Mouse (Mus musculus): ENCODE results near the gene Muc20. TPM values are rescaled to one million over a fixed set of nuclear protein-coding genes. Genes with fewer than 3 reads are reported as not detected.

Muc20 gene
- polyA plus RNA-seq, 1 experiment from 2014 or later, result not detected

DNA sequence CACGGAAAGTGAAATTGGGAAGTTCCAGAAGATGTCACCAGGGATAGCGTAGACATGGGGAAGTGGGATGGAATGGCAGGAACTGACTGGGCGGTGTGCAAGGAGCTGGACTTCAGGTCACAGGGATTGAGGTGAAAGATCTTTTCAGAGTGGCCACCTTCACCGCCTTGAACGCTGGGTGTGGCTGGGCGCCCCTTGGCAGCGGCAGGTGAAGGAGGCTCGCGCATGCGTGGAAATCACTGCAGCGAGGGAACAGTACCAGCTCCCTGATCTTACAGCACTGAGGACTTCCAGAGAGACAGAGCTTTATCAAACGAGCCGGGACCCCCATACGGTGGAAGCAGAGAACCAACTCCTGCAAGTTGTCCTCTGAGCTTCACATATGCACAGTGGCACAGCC, 17.3 kb upstream of the Muc20 start:
- Histone ChIP-seq H3K4me2 (replicated peaks) (peak overlapping the region; percentile 60), H3K27me3 (0 out of 2 replicates have a peak, but pooled peaks cover 3% of the 10 kb centered on the region), H3K4me3 (peak overlapping the region; percentile 26), H3K27ac (no peak overlapping the region; the same call in 1 of the 2 replicates), H3K36me3 (no peaks in the 10 kb centered on the region), H3K4me1 (peaks cover 16% of the 10 kb centered on the region), H3K9ac (no peak overlapping the region), H3K9me3 (no peaks in the 10 kb centered on the region)
- WGBS, result 27% methylated on average over 14 of the region's 14 CpGs
- no peak for ATAC-seq (ENCODE audit: low FRiP score, low read depth)

DNA sequence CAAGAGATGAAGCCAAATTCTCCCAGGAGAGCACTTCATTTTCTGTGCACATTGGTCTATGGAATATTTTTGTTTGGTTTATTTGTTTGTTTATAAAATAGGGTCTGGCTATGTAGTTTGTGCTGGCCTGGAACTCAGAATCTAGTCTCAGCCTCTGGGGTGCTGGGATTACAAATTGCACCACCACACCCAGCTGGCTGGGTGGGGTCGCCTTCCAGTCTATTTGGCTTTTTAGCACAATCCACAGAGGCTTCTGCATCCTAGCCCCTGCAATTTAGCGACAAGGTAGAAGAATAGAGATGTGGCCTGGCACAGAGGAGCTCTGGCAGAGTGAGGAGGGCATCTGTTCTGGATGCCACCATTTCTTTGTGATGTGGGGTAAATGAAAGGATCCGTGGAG, 16.5 kb upstream of the Muc20 start:
- H3K27me3 ChIP-seq, result 0 out of 2 replicates have a peak, but pooled peaks cover 3% of the 10 kb centered on the region
- H3K4me3 ChIP-seq, result no peak overlapping the region
- no peak for ATAC-seq (ENCODE audit: low FRiP score, low read depth)
- no peak overlapping the region for H3K27ac ChIP-seq
- no peak overlapping the region for H3K4me2 ChIP-seq (replicated peaks)
- no peaks in the 10 kb centered on the region for H3K36me3 ChIP-seq
- peaks cover 16% of the 10 kb centered on the region for H3K4me1 ChIP-seq
- 64% methylated on average over 3 of the region's 3 CpGs for WGBS
- H3K9me3 ChIP-seq, result no peaks in the 10 kb centered on the region
- H3K9ac ChIP-seq, result no peak overlapping the region

DNA sequence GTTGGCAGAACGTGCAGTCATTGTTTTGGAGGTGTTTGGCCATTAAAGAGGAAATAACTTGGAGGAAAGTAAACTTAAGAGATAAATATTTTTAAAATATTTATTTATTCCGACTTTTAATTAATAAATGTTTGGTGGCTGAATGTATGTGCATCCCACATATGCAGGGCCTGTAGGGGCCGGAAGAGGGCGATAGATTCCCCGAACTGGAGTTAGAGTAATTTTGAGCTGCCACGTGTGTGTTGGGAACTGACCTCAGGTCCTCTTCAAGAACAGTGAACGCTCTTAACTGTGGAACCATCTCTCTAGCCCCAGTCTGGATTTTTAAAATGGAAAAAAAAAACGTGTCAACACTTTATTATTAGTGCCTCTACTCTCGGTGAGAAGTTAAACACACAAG, 16.1 kb upstream of the Muc20 start:
- H3K9me3 ChIP-seq, result no peaks in the 10 kb centered on the region
- peaks cover 16% of the 10 kb centered on the region for H3K4me1 ChIP-seq
- H3K27me3 ChIP-seq, result 0 out of 2 replicates have a peak, but pooled peaks cover 3% of the 10 kb centered on the region
- H3K27ac ChIP-seq, result no peak overlapping the region
- peak overlapping the region; percentile 43 for H3K4me2 ChIP-seq (replicated peaks)
- WGBS, result 47% methylated on average over 9 of the region's 9 CpGs
- ATAC-seq (ENCODE audit: low FRiP score, low read depth), result no peak
- no peak overlapping the region for H3K4me3 ChIP-seq
- H3K36me3 ChIP-seq, result no peaks in the 10 kb centered on the region
- H3K9ac ChIP-seq, result no peak overlapping the region

DNA sequence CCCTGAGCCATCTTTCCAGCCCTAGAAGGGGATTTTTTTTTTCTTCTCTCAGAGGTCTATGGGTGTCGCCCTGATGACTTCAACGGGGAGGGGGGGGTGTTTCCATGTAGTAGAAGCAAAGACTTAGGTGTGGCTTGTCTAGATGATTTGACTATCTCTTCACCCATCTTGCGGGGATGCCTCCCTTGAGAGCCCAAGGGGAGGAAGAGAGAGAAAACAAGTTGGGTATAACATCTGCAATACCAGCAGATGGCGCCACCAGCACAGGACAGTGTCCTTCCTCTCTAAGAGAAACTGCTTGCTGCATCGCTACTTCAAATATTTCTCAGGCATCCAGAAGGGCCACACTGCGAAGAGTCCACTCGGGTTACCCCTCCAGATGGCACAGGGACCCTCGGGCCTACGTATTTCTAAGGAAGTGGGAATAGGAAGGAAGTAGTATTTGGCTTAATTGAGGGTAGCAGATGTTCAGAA, 15.7 kb upstream of the Muc20 start:
- H3K9me3 ChIP-seq, result no peaks in the 10 kb centered on the region
- H3K36me3 ChIP-seq, result no peaks in the 10 kb centered on the region
- peak; percentile 41; the same call in 1 of the 2 replicates for ATAC-seq (ENCODE audit: low FRiP score, low read depth)
- no peak overlapping the region for H3K27ac ChIP-seq
- H3K9ac ChIP-seq, result no peak overlapping the region
- peaks cover 18% of the 10 kb centered on the region for H3K4me1 ChIP-seq
- 1% methylated on average over 9 of the region's 9 CpGs for WGBS
- no peak overlapping the region for H3K4me3 ChIP-seq
- 0 out of 2 replicates have a peak, but pooled peaks cover 3% of the 10 kb centered on the region for H3K27me3 ChIP-seq
- H3K4me2 ChIP-seq (replicated peaks), result peak overlapping the region; percentile 43

DNA sequence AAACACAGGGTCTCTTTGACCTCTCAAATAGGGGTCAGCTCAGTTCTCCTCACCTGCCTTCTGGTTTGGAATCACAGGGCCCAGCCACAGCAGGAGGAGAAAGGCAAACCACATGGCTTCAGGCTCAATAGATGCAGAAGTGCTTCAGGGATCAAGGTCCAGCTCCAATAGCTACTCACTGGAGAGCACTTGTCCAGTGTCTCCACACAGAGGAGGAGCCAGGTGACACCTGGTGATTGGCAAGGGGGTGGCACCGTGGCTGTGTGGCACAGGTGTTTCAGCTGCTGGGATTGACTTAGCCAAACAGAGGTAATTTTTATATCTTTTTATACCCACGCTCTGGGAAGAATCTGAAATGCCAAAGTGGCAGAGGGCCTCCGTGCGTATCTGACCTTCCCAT, 13.1 kb upstream of the Muc20 start, which contains the start of gene Smbd1:
Gene Smbd1 (minus strand): TSS at position 157 of the 400 bp plus-strand sequence.
- Histone ChIP-seq H3K4me3 (no peak within 1 kb of the TSS), H3K4me1 (peaks cover 26% of the 10 kb centered on the region), H3K36me3 (no peaks in the 10 kb centered on the region), H3K27ac (no peak within 1 kb of the TSS), H3K9me3 (no peaks in the 10 kb centered on the region), H3K27me3 (0 out of 2 replicates have a peak, but pooled peaks cover 3% of the 10 kb centered on the region), H3K9ac (no peak within 1 kb of the TSS), H3K4me2 (replicated peaks) (no peak within 1 kb of the TSS)
- ATAC-seq (ENCODE audit: low FRiP score, low read depth), result no peak
- WGBS, result 87% methylated on average over 4 of the region's 4 CpGs

DNA sequence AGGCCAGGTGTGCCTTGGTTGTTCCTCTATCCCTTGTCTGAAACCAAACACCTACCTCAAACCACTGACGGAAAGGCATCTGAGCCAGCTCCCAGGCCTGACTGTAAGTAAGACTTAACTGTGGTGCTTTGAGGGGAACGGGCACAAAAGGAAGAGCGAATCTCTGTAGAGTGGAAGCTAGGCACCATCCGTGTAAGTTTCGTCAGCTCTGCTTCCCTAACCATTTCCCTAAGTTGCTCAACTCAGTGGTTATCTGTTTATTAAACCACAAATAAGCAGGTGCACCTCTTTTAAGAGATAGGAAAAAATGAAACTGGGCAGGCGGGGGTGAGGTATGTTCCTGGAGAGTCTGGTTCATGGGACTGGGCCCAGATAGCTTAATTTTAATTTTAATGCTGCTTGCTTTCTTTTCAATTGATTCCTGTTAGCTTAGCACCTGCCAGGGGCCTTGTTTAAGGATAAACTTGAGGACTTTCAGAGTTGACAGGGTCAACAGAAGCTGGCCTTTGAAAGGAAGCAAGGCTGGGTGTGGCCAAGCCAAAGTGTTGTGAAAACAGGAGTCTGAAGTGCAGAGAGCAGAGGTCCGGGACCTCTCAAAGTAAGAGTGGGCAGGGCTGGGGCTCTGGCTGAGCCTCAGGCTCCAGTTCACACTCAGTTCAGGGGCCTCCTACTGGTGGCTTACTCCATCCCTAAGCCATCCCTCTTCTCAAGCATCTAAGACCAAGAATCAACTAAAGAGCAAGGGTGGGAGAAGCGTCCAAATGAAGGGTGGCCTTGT, 10.4 kb upstream of the Muc20 start:
- ATAC-seq (ENCODE audit: low FRiP score, low read depth), result no peak

DNA sequence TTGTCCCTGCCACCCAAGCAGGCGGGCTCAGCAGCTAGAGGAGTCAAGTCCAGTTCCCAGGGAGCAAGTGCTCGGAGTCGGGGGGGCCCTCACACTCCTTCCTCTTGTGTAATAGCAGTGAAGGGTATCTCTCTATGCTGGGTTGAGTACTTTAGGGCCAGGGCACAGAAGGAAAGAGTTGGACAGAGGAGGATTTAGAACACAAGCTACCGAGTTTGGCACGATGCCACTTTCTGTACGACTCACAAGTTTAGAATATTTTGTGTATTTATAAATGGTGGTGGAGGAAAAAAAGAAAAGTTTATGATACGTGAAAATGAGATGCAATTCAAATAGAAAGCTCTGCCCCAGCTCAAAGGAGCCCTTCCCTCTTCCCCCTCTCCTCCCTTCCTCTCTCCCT, 7.9 kb upstream of the Muc20 start:
- Histone ChIP-seq H3K9me3 (no peaks in the 10 kb centered on the region), H3K9ac (no peak overlapping the region), H3K4me1 (peaks cover 36% of the 10 kb centered on the region), H3K4me3 (no peak overlapping the region), H3K27ac (no peak overlapping the region), H3K4me2 (replicated peaks) (no peak overlapping the region), H3K27me3 (no peaks in the 10 kb centered on the region), H3K36me3 (no peaks in the 10 kb centered on the region)
- ATAC-seq (ENCODE audit: low FRiP score, low read depth), result no peak
- WGBS, result 77% methylated on average over 7 of the region's 7 CpGs

More for the DNA sequence above, 10.4 kb upstream of the Muc20 start:
- no peak overlapping the region for H3K4me2 ChIP-seq (replicated peaks)
- no peaks in the 10 kb centered on the region for H3K36me3 ChIP-seq
- no peaks in the 10 kb centered on the region for H3K9me3 ChIP-seq
- no peak overlapping the region for H3K27ac ChIP-seq
- no peak overlapping the region for H3K9ac ChIP-seq
- peaks cover 32% of the 10 kb centered on the region for H3K4me1 ChIP-seq
- no peak overlapping the region for H3K4me3 ChIP-seq
- 0 out of 2 replicates have a peak, but pooled peaks cover 3% of the 10 kb centered on the region for H3K27me3 ChIP-seq
- WGBS, result 57% methylated on average over 8 of the region's 8 CpGs

DNA sequence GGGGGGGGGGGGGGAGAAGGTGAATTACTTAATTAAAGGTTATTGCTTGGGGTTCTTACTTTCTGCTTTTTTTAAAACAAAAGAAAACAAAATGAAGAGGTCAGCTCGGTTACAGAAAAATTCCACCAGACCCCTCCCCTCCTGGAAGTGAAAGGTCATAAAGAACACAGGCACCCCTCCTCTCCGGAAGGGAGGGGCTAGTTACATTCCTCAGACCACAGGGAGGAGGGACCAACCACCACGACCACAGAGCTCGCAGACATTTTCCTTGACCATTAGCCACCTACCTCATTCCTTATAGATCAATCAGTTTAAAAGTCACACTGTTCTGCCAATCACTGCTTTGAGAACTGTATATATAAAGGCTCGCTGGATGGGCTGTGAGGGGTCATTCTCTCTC, 6.7 kb upstream of the Muc20 start:
- 34% methylated on average over 5 of the region's 5 CpGs for WGBS

DNA sequence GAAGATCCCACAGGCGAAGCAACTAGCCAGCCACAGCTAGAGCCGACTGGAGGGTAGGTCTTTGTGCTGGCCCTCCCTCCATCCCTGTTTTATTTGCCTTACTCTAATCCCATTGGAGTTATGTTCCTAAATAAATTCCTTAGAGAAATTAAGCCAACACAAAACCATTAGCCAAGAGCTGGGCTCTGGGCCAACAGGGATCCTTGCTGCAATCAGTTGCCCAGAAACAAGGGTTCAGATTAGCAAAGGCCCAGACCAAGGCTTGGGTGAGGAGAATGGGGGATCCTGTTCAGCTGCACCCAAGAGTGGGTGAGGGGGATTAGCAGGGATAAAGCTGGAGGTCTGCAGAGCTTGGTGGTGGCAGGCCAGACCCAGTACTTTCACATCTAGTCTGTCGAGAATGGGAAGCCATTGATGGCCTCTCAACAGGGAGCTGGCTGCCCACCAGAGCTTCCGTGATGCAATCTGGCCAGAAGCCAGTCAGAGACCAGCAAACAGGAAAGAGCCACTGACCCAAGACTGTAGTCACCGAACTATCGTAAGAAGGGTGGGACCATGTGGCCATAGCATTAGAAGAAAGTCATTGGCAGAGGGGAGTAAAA, 6.1 kb upstream of the Muc20 start:
- peak; percentile 41; the same call in 1 of the 2 replicates for ATAC-seq (ENCODE audit: low FRiP score, low read depth)
- Histone ChIP-seq H3K4me3 (no peak overlapping the region), H3K27me3 (no peaks in the 10 kb centered on the region), H3K36me3 (no peaks in the 10 kb centered on the region), H3K9me3 (peaks cover 7% of the 10 kb centered on the region; the same call in 1 of the 2 replicates), H3K4me1 (peaks cover 36% of the 10 kb centered on the region), H3K4me2 (replicated peaks) (no peak overlapping the region), H3K27ac (peak overlapping the region; percentile 61; the same call in 1 of the 2 replicates), H3K9ac (no peak overlapping the region)
- 36% methylated on average over 6 of the region's 6 CpGs for WGBS

More for the DNA sequence above, 6.7 kb upstream of the Muc20 start:
- Histone ChIP-seq H3K4me1 (peaks cover 36% of the 10 kb centered on the region), H3K27ac (no peak overlapping the region), H3K9me3 (peaks cover 7% of the 10 kb centered on the region; the same call in 1 of the 2 replicates), H3K4me2 (replicated peaks) (no peak overlapping the region), H3K36me3 (no peaks in the 10 kb centered on the region), H3K9ac (no peak overlapping the region), H3K27me3 (no peaks in the 10 kb centered on the region), H3K4me3 (no peak overlapping the region)
- no peak for ATAC-seq (ENCODE audit: low FRiP score, low read depth)

DNA sequence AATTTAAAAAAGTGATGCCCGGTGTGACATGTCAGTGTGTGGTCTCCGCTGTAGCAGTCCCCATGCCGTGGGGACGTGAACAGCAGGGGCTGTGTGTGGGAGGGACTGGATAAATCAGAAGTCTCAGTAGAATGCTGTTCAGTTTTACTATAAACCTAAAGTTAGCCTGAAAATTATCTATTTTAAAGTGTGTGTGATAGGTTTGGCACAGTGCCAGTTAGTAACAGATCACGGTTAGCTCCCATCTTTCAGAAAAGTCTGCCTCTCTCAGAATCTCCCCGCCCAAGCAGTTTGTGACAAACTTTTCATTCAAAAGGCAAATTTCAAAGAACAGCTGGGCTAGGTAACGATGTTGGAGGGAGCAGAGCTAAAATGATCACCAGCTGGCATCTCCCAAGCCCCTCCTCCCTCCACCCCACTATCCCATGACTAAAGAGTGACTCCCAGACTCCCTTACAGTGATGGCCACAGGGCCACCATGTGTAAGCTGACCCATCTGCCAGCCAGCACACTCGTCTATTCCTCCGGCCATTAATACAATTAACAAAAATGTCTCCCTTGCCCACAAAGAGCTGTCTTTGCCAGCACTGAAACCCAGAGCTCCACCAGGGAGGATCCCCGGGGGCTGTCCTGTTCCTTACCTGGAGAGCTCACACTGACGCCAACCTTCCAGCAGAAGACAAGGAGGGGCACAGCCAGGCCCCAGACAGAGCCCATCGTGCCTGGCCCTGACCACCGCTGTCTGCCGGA, 384 bp downstream of the Muc20 start:
- Histone ChIP-seq H3K4me3 (no peak overlapping the region), H3K4me1 (no peaks in the 10 kb centered on the region), H3K4me2 (replicated peaks) (no peak overlapping the region), H3K9ac (no peak overlapping the region), H3K36me3 (no peaks in the 10 kb centered on the region), H3K9me3 (peaks cover 7% of the 10 kb centered on the region; the same call in 1 of the 2 replicates), H3K27me3 (no peaks in the 10 kb centered on the region), H3K27ac (no peak overlapping the region)
- 68% methylated on average over 14 of the region's 14 CpGs for WGBS
- ATAC-seq (ENCODE audit: low FRiP score, low read depth), result no peak

DNA sequence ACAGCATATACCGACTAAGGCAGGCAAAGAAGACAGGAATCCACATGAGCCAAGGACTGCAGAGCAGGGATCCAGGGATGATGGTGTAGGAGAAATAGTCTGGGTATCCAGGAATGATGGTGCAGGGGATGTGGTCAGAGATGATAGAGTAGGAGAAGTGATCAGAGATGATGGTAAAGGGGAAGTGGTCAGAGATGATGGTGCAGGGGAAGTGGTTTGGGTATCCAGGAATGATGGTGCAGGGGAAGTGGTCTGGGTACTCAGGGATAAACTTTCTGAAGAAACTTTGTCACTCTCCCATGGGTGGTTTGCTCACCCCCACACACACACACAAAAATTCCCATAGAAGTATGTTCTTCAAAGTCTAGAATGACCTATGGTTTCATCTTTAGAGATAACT, 2.1 kb downstream of the Muc20 start:
- no peak for ATAC-seq (ENCODE audit: low FRiP score, low read depth)

DNA sequence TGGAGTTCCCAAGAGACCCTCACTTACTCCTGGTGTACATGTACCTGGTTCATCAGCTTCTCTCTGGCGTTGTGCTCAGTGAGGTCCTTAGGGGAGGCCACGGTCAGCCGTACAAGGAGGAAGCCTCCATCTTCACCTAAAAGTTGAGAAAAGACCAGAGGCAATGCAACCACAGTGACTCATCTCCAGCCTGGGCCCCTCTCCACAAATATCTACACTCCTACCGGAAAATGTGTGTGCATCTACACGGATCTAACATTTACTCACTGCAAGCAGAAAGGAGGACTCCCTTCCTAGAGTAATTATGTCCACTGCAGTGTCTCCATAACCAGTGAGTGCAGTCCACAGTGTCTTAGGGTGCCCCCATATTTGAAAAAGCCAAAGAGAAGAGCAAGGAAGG, 7.2 kb downstream of the Muc20 start:
- 90% methylated on average over 5 of the region's 5 CpGs for WGBS

More for the DNA sequence above, 2.1 kb downstream of the Muc20 start:
- peaks cover 7% of the 10 kb centered on the region; the same call in 1 of the 2 replicates for H3K9me3 ChIP-seq
- H3K4me2 ChIP-seq (replicated peaks), result no peak overlapping the region
- H3K9ac ChIP-seq, result no peak overlapping the region
- no peaks in the 10 kb centered on the region for H3K27me3 ChIP-seq
- H3K27ac ChIP-seq, result no peak overlapping the region
- WGBS, result 90% methylated on average over 1 of the region's 1 CpGs
- H3K4me3 ChIP-seq, result no peak overlapping the region
- H3K4me1 ChIP-seq, result no peaks in the 10 kb centered on the region
- H3K36me3 ChIP-seq, result no peaks in the 10 kb centered on the region

More for the DNA sequence above, 7.2 kb downstream of the Muc20 start:
- Histone ChIP-seq H3K27me3 (no peaks in the 10 kb centered on the region), H3K4me2 (replicated peaks) (no peak overlapping the region), H3K27ac (no peak overlapping the region), H3K9ac (no peak overlapping the region), H3K4me1 (no peaks in the 10 kb centered on the region), H3K4me3 (no peak overlapping the region), H3K9me3 (peaks cover 8% of the 10 kb centered on the region), H3K36me3 (no peaks in the 10 kb centered on the region)
- no peak for ATAC-seq (ENCODE audit: low FRiP score, low read depth)
